Mouse (Mus musculus): ENCODE data around the gene Ncor2. TPM values are rescaled to one million over a fixed set of nuclear protein-coding genes. Genes with fewer than 3 reads are reported as not detected.
A peak's percentile ranks its signal among the peaks of the same experiment; 100 is the strongest.
"Not testable (repeated sequence)": the region's sequence is repeated elsewhere in the genome, so short reads cannot be mapped to it uniquely, and the experiment has no call there.

The Ncor2 gene
- polyA plus RNA-seq, 1 experiment from 2014 or later: 27.2 TPM

GRCm38 (mm10) chr5:125214064-125214463 is 35.0 kb upstream of the Ncor2 start:
- Histone ChIP-seq H3K36me3 (no peaks in the 10 kb centered on the region), H3K4me3 (replicated peaks) (no peak overlapping the region), H3K9ac (replicated peaks) (no peak overlapping the region), H3K4me1 (replicated peaks) (peaks cover 20% of the 10 kb centered on the region), H3K27ac (no peak overlapping the region), H3K27me3 (no peaks in the 10 kb centered on the region; the same call in 1 of the 2 replicates), H3K9me3 (no peaks in the 10 kb centered on the region), H3K4me2 (no peak overlapping the region)
- no peak for ATAC-seq (ENCODE audit: insufficient number of reproducible peaks, insufficient read depth, low FRiP score, low TSS enrichment, low read depth)
- WGBS: 88% methylated on average over 6 of the region's 6 CpGs

- H3K4me1 ChIP-seq (replicated peaks): peaks cover 12% of the 10 kb centered on the region
- WGBS: 88% methylated on average over 3 of the region's 3 CpGs
- not testable (repeated sequence) for H3K36me3 ChIP-seq; H3K27me3 ChIP-seq; H3K9ac ChIP-seq (replicated peaks); H3K4me3 ChIP-seq (replicated peaks); H3K4me2 ChIP-seq; ATAC-seq (ENCODE audit: insufficient number of reproducible peaks, insufficient read depth, low FRiP score, low TSS enrichment, low read depth); H3K9me3 ChIP-seq; H3K27ac ChIP-seq
Measured at GRCm38 (mm10) chr5:125204910-125205309, 25.9 kb upstream of the Ncor2 start.

GRCm38 (mm10) chr5:125204199-125204815 is 25.3 kb upstream of the Ncor2 start:
- no peaks in the 10 kb centered on the region for H3K9me3 ChIP-seq
- H3K4me2 ChIP-seq: no peak overlapping the region
- no peak overlapping the region for H3K27ac ChIP-seq
- H3K36me3 ChIP-seq: no peaks in the 10 kb centered on the region
- H3K4me1 ChIP-seq (replicated peaks): peaks cover 12% of the 10 kb centered on the region
- no peak overlapping the region for H3K4me3 ChIP-seq (replicated peaks)
- H3K27me3 ChIP-seq: no peaks in the 10 kb centered on the region
- ATAC-seq (ENCODE audit: insufficient number of reproducible peaks, insufficient read depth, low FRiP score, low TSS enrichment, low read depth): no peak
- no peak overlapping the region for H3K9ac ChIP-seq (replicated peaks)
- WGBS: 85% methylated on average over 11 of the region's 11 CpGs

- Histone ChIP-seq H3K27ac (peak overlapping the region; percentile 17; the same call in 1 of the 2 replicates), H3K9me3 (no peaks in the 10 kb centered on the region), H3K4me3 (replicated peaks) (no peak overlapping the region), H3K36me3 (no peaks in the 10 kb centered on the region), H3K9ac (replicated peaks) (no peak overlapping the region), H3K27me3 (no peaks in the 10 kb centered on the region), H3K4me1 (replicated peaks) (peaks cover 12% of the 10 kb centered on the region), H3K4me2 (no peak overlapping the region)
- 73% methylated on average over 11 of the region's 11 CpGs for WGBS
- no peak for ATAC-seq (ENCODE audit: insufficient number of reproducible peaks, insufficient read depth, low FRiP score, low TSS enrichment, low read depth)
Measured at GRCm38 (mm10) chr5:125203759-125204158, 24.7 kb upstream of the Ncor2 start.

- no peak for ATAC-seq (ENCODE audit: insufficient number of reproducible peaks, insufficient read depth, low FRiP score, low TSS enrichment, low read depth)
- Histone ChIP-seq H3K27me3 (no peaks in the 10 kb centered on the region), H3K4me2 (no peak overlapping the region), H3K9ac (replicated peaks) (no peak overlapping the region; the same call in 1 of the 2 replicates), H3K4me1 (replicated peaks) (peaks cover 12% of the 10 kb centered on the region), H3K9me3 (no peaks in the 10 kb centered on the region), H3K36me3 (no peaks in the 10 kb centered on the region), H3K4me3 (replicated peaks) (no peak overlapping the region), H3K27ac (no peak overlapping the region)
- 24% methylated on average over 7 of the region's 7 CpGs for WGBS
Measured at GRCm38 (mm10) chr5:125203099-125203498, 24.1 kb upstream of the Ncor2 start.

- no peaks in the 10 kb centered on the region for H3K27me3 ChIP-seq
Measured at GRCm38 (mm10) chr5:125202100-125202499, 23.1 kb upstream of the Ncor2 start.

GRCm38 (mm10) chr5:125199086-125199485 is 20.1 kb upstream of the Ncor2 start:
- Histone ChIP-seq H3K36me3 (no peaks in the 10 kb centered on the region), H3K9me3 (no peaks in the 10 kb centered on the region), H3K9ac (replicated peaks) (no peak overlapping the region), H3K4me2 (no peak overlapping the region), H3K27ac (no peak overlapping the region), H3K4me1 (replicated peaks) (peaks cover 22% of the 10 kb centered on the region), H3K27me3 (no peaks in the 10 kb centered on the region), H3K4me3 (replicated peaks) (no peak overlapping the region)
- no peak for ATAC-seq (ENCODE audit: insufficient number of reproducible peaks, insufficient read depth, low FRiP score, low TSS enrichment, low read depth)
- 94% methylated on average over 6 of the region's 6 CpGs for WGBS

More at GRCm38 (mm10) chr5:125202100-125202499, 23.1 kb upstream of the Ncor2 start:
- no peak for ATAC-seq (ENCODE audit: insufficient number of reproducible peaks, insufficient read depth, low FRiP score, low TSS enrichment, low read depth)
- Histone ChIP-seq H3K9ac (replicated peaks) (no peak overlapping the region), H3K36me3 (no peaks in the 10 kb centered on the region), H3K27ac (no peak overlapping the region), H3K9me3 (no peaks in the 10 kb centered on the region), H3K4me2 (no peak overlapping the region), H3K4me1 (replicated peaks) (peaks cover 17% of the 10 kb centered on the region), H3K4me3 (replicated peaks) (no peak overlapping the region)
- WGBS: 84% methylated on average over 5 of the region's 5 CpGs

GRCm38 (mm10) chr5:125197325-125197724 is 18.3 kb upstream of the Ncor2 start:
- not testable (repeated sequence) for H3K9me3 ChIP-seq; ATAC-seq (ENCODE audit: insufficient number of reproducible peaks, insufficient read depth, low FRiP score, low TSS enrichment, low read depth); H3K4me3 ChIP-seq (replicated peaks); H3K9ac ChIP-seq (replicated peaks); H3K4me2 ChIP-seq; H3K36me3 ChIP-seq; H3K27me3 ChIP-seq; H3K27ac ChIP-seq
- peaks cover 15% of the 10 kb centered on the region for H3K4me1 ChIP-seq (replicated peaks)
- WGBS: 17% methylated on average over 2 of the region's 2 CpGs

- no peak for ATAC-seq (ENCODE audit: insufficient number of reproducible peaks, insufficient read depth, low FRiP score, low TSS enrichment, low read depth)
- no peaks in the 10 kb centered on the region for H3K36me3 ChIP-seq
- H3K4me1 ChIP-seq (replicated peaks): peaks cover 15% of the 10 kb centered on the region
- no peak overlapping the region for H3K27ac ChIP-seq
- H3K4me2 ChIP-seq: no peak overlapping the region
- no peak overlapping the region for H3K4me3 ChIP-seq (replicated peaks)
- no peaks in the 10 kb centered on the region for H3K9me3 ChIP-seq
- no peaks in the 10 kb centered on the region for H3K27me3 ChIP-seq
- no peak overlapping the region for H3K9ac ChIP-seq (replicated peaks)
- WGBS: 72% methylated on average over 13 of the region's 13 CpGs
Measured at GRCm38 (mm10) chr5:125196054-125196453, 17.0 kb upstream of the Ncor2 start.

GRCm38 (mm10) chr5:125195142-125195541 is 16.1 kb upstream of the Ncor2 start:
- Histone ChIP-seq H3K27me3 (no peaks in the 10 kb centered on the region; the same call in 1 of the 2 replicates), H3K4me3 (replicated peaks) (no peak overlapping the region), H3K9ac (replicated peaks) (no peak overlapping the region), H3K4me2 (no peak overlapping the region), H3K36me3 (no peaks in the 10 kb centered on the region), H3K27ac (no peak overlapping the region), H3K4me1 (replicated peaks) (peaks cover 15% of the 10 kb centered on the region), H3K9me3 (no peaks in the 10 kb centered on the region)
- WGBS: 48% methylated on average over 3 of the region's 3 CpGs
- no peak for ATAC-seq (ENCODE audit: insufficient number of reproducible peaks, insufficient read depth, low FRiP score, low TSS enrichment, low read depth)

GRCm38 (mm10) chr5:125193478-125194439 is 14.7 kb upstream of the Ncor2 start:
- Histone ChIP-seq H3K9me3 (no peaks in the 10 kb centered on the region), H3K27ac (no peak overlapping the region), H3K27me3 (no peaks in the 10 kb centered on the region; the same call in 1 of the 2 replicates), H3K4me1 (replicated peaks) (peaks cover 17% of the 10 kb centered on the region), H3K9ac (replicated peaks) (no peak overlapping the region), H3K4me2 (no peak overlapping the region), H3K36me3 (no peaks in the 10 kb centered on the region), H3K4me3 (replicated peaks) (no peak overlapping the region)
- ATAC-seq (ENCODE audit: insufficient number of reproducible peaks, insufficient read depth, low FRiP score, low TSS enrichment, low read depth): no peak
- 63% methylated on average over 25 of the region's 25 CpGs for WGBS
